Mouse (Mus musculus) gonadal fat pad, adult 2 months (tissue): Measurements from ENCODE around the gene Clip2. TPM values are rescaled to one million over a fixed set of nuclear protein-coding genes. Genes with fewer than 3 reads are reported as not detected.

Experiments used
- DNase-seq: peaks from one replicate; pipeline ENCODE4 v3.0.0-alpha.2; 2012; ENCODE audit warnings: low read depth
- polyA plus RNA-seq: library from polyadenylated mRNA; depleted of rRNA; stranded (reverse); fragments of >200 nt; gene quantifications from 2 replicates; pipeline ENCODE4 v1.2.3, GENCODE M21; 2012; rRNA removed

The Clip2 gene
- 12.8 and 14.6 TPM in 2 replicates for polyA plus RNA-seq

- DNase-seq, result no peak
Observed at GRCm38 (mm10) chr5:134552110-134552972, at the start of gene Clip2. Clip2 (minus strand) TSS chr5:134552434.

DNA sequence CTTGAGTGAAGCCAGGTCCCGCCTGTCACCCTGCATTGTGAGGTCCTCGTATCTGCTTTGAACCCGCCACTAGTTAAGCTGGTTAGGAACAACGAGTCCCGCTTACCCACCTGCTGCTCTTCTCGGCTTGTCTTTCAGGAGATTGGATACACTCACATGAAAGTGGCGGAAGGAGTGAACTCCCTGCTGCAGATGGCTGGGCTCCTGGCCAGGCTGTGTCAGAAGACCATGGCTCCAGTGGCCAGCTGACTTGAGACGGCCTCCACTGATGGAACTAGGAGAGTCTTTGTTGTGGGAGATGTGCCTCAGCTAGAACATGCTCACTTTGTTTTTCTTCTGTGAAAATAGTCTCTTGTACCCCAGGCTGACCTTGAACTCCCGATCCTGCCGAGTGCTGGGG, 45.5 kb upstream of the Clip2 start:
- no peak for DNase-seq

DNA sequence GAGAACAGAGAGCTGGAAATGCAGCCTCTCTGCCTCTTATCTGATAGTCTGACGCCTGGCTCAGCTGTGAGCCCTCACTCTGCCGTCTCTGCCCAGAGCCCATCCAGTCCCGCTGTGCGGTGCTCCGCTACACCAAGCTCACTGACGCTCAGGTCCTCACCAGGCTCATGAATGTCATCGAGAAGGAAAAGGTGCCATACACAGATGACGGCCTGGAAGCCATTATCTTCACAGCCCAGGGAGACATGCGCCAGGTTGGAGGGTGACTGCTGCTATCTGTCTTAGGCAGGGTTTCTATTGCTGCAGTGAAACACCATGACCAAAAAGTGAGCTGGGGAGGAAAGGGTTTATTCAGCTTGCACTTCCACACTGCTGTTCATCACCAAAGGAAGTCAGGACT, 40.9 kb upstream of the Clip2 start:
- no peak for DNase-seq

GRCm38 (mm10) chr5:134592026-134592581, 39.9 kb upstream of the Clip2 start:
- no peak for DNase-seq

DNA sequence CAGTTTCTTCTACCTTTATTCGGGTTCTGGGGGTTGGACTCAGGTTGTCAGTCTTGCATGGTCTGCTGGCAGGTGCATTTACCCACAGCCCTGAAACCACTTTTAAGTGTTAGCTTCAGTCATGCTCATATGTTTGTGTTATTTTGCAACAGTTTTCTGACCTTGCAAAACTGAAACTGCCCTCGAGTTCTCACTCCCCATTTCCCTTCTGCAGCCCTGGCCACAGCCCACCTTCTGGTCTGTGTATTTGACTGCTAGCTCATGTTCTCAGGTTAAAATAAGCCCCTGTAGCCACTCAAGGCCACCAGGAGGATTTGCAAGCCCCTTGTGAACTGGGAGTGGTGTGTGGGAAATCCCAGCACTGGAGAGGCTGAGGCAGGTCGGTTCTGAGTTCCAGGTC, 37.7 kb upstream of the Clip2 start:
- no peak for DNase-seq

DNA sequence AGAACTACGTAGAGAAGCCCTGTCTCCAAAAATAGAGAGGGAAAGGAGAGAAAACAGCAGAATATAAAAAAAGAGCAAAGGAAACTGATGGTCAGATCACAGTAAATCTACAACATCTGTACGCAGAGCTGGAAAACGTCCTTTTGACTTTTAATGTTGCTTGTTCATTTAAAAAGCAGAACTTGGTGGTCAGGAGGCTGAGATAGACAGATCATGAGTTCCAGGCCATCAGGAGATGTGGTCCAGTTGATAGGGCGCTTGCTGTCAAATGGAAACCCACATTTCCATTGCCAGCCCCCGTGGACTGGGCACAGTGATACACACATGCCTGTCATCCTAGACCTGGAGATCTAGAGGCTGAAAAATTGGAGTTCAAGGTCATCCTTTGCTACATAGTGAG, 32.6 kb upstream of the Clip2 start:
- no peak for DNase-seq

- DNase-seq, result no peak
Observed at GRCm38 (mm10) chr5:134583884-134584213, 31.6 kb upstream of the Clip2 start.

- no peak for DNase-seq
Observed at GRCm38 (mm10) chr5:134583006-134583883, 31.0 kb upstream of the Clip2 start.

- DNase-seq, result no peak
Observed at GRCm38 (mm10) chr5:134582221-134582907, 30.1 kb upstream of the Clip2 start.

DNA sequence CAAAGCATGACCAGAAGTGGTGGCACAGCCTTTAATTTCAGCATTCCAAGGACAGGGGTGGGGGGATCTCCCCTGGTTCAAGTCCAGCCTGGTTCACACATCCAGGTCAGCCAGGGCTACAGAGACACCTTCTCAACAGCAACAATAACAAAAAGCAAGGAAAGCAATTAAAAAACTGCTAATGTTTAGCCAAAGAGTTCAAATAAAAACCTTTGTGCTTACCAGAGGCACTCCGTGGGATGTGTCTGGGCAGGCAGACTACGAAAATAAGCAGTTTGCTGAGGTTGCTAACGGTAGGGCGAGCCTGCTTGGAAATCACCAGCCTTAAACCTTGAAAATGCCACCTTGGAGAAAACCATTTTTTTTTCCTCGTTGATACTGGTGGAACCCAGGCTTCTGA, 28.9 kb upstream of the Clip2 start, which contains the start of gene Rfc2:
Rfc2 (plus strand) TSS at position 221 of the 400 bp plus-strand sequence.
- no peak for DNase-seq

- no peak for DNase-seq
Observed at GRCm38 (mm10) chr5:134579135-134579534, 26.9 kb upstream of the Clip2 start.

- DNase-seq, result peak; percentile 88
Observed at GRCm38 (mm10) chr5:134577534-134577933, 25.3 kb upstream of the Clip2 start.

GRCm38 (mm10) chr5:134576517-134577220, 24.4 kb upstream of the Clip2 start:
- no peak for DNase-seq

DNA sequence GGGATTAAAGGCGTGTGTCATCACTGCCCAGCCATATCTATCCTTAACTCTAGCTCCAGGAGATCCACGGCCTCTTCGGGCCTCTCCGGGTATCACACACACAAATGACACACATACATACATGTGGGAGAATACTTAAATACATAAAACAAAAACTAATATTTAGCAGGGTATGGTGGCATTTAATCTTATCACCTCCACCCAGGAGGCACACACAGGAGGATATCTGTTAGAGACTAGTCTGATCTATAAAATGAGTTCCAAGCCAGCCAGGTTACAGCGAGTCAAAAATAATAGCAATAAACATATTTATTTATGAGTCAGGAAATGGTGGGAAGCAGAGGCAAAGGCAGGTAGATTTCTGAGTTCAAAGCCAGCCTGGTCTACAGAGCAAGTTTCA, 23.6 kb upstream of the Clip2 start:
- DNase-seq, result no peak

DNA sequence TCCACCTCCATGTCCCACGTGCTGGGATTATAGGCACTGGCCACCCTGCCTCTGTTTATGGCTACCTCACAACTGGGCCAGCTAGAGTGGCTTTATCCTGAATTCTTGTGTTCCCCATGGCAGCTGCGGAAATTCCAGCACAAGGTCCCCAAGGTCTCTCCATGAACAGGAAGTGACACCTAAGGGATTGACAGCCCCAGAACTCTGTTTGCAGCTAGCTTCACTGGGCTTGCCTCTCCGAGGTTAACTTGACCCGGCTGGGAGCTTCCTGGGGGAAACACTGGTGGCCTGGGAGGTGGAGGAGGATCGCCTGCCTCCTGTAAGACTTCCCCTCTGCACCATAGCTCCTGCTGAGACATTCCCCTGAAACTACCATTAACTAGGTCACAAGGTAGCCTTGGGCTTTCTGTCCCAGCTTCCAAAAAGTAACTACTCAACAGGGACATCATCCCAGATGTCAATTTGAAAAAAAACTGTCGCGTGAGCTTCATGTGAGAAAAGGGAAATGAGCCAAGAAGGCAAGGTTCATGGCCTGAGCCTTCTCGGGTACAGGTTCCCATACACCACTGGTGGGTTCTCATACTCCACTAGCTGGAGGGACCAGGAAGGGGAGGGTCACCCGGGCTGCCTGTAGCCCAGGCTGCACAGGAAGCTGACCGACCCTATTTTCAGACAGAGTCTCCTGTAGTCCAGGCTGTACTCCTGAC, 20.4 kb upstream of the Clip2 start:
- DNase-seq, result no peak

DNA sequence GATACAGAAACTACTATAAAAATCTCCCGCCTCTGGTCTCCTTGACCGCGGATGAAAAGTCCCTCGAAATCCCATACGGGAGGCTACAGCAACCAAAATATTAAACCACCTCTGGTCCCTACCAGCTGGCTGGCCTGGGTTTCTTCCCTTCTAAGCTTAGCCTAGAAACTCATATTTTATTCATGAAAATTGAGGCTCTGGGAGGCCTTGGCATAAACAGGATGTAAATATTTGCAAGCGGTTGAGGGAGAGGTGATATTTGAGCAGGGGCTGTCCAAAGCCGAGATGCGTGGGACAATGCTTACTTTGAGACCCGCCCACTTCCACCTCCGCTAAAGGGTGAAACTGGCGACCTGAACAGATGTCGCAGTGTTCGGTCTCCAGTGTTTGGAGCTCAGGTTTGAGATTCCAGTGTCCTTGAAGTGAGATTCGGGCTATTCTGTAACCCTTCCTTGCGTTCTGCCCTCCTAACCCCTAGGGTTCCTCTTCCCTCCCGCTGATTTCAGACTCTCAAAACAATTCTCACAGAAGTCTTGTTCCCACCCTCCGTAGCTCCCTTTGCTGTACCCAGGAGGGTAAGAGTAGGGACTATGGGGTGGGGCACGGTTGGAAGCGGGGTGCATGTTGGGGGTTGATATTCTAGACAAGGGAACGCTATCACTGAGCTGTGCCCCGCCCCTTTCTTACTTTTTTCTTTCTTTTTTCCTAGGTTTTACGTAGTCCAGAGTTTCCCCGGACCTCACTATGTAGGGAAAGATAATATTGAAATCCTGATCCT, 19.7 kb upstream of the Clip2 start:
- no peak for DNase-seq

GRCm38 (mm10) chr5:134568964-134569491, 16.8 kb upstream of the Clip2 start:
- no peak for DNase-seq

DNA sequence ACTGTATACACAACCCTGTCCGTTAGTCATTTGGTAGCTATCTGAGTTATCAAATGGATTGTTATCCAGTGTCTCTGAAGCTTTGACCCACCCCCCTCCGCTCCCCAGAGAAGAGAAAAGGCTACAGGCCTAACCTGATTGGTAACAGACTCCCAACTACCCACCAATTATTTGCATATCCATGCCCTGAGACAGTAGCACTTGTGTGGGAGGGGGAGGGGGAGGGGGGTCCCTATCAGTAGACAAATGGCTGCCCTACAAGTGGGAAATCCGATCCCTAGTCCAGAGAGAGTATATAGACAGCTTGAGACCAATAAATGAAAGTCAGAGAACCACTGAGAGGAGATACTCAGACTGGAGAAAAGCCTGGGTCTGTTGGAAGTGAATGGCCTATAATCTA, 15.8 kb upstream of the Clip2 start:
- no peak for DNase-seq

GRCm38 (mm10) chr5:134567445-134567844, 15.2 kb upstream of the Clip2 start:
- no peak for DNase-seq

DNA sequence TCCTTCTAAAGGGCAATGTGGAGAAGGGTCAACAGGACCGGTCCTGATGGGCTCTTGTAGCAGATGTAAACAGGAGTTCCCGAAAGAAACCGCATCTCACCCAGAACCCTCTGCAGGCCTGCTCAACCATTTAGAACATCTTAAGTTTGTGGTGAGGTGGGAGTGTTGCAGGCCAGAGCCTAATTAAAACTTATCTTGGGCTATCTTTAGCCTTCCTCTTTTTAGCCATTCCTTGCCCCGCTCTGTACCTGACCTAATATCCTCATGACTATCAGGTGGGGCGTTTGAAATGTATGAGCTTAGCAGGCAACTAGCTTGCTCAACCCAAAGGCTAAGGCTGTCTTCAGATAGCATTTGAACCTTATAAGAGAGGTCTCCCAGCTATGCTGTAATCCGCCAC, 13.5 kb upstream of the Clip2 start:
- DNase-seq, result no peak
